Mouse (Mus musculus) spleen, adult 2 months (tissue): ENCODE data around the gene Ralbp1. TPM values are rescaled to one million over a fixed set of nuclear protein-coding genes. Genes with fewer than 3 reads are reported as not detected.

Experiments used
- DNase-seq, 2 experiments: peaks; one replicate each; pipeline versions ENCODE4 v3.0.0 to v3.0.0-alpha.2; 2012 to 2021; ENCODE audit warnings: low spot score in 2 of 2, low read depth in 1 of 2
- H3K27ac ChIP-seq: fragments of 200-500 bp; 2 replicates; pipeline ENCODE4 v1.5.1; 2012; ENCODE audit warnings: low read length, inconsistent platforms; ENCODE audit not compliant: insufficient read depth
- H3K27me3 ChIP-seq: fragments of 200-500 bp; 2 replicates; pipeline ENCODE4 v1.6.1; 2012; ENCODE audit warnings: mild to moderate bottlenecking, moderate library complexity, low read length, inconsistent platforms; ENCODE audit not compliant: control insufficient read depth, insufficient read depth
- H3K36me3 ChIP-seq: fragments of 200-500 bp; 2 replicates; pipeline ENCODE4 v1.6.1; 2012; ENCODE audit warnings: mild to moderate bottlenecking, low read length, inconsistent platforms; ENCODE audit not compliant: control insufficient read depth, insufficient read depth
- H3K4me1 ChIP-seq: fragments of 200-500 bp; 2 replicates; pipeline ENCODE4 v1.6.1; 2011; ENCODE audit warnings: inconsistent platforms; ENCODE audit not compliant: control insufficient read depth, insufficient read depth, insufficient read length
- H3K4me3 ChIP-seq: fragments of 200-500 bp; 2 replicates; pipeline ENCODE4 v1.5.1; 2011; ENCODE audit warnings: mild to moderate bottlenecking, inconsistent platforms; ENCODE audit not compliant: insufficient read depth, insufficient read length; ENCODE audit errors: extremely low read depth
- CTCF ChIP-seq: fragments of 200-500 bp; IDR thresholded peaks from 2 replicates; pipeline ENCODE4 v1.5.1; 2011; ENCODE audit warnings: mild to moderate bottlenecking, inconsistent platforms; ENCODE audit not compliant: insufficient read depth, insufficient read length, insufficient replicate concordance; ENCODE audit errors: extremely low read depth
- POLR2A ChIP-seq: fragments of 200-500 bp; IDR thresholded peaks from 2 replicates; pipeline ENCODE4 v1.6.1; 2011; ENCODE audit warnings: low read depth, low read length, inconsistent platforms
- WGBS: fragments of 180-500 bp; shearing (Covaris S2); methylation state at CpG from one replicate; pipeline ENCODE4 v1.1.7; 2018; 5-methylcytosine and 5-hydroxymethylcytosine counted together
- polyA plus RNA-seq: library from polyadenylated mRNA; depleted of rRNA; stranded (reverse); fragments of >200 nt; gene quantifications from 2 replicates; pipeline ENCODE4 v1.2.3, GENCODE M21; 2012

The Ralbp1 gene
- polyA plus RNA-seq, 1 experiment, result 22.7 TPM

GRCm38 (mm10) chr17:65870146-65870545, 15.5 kb downstream of the Ralbp1 start:
- H3K36me3 ChIP-seq, result no peaks in the 10 kb centered on the region
- no peak overlapping the region for H3K27ac ChIP-seq
- peak; percentile 62 to 70 for DNase-seq
- 36% methylated on average over 4 of the region's 4 CpGs for WGBS
- no peaks in the 10 kb centered on the region for H3K27me3 ChIP-seq
- TF ChIP-seq CTCF (peak; percentile 58; the same call in 1 of the 2 replicates), POLR2A (no peak)
- H3K4me3 ChIP-seq, result no peak overlapping the region
- H3K4me1 ChIP-seq, result peaks cover 6% of the 10 kb centered on the region; the same call in 1 of the 2 replicates

- Histone ChIP-seq H3K4me1 (peaks cover 6% of the 10 kb centered on the region; the same call in 1 of the 2 replicates), H3K36me3 (no peaks in the 10 kb centered on the region), H3K27me3 (no peaks in the 10 kb centered on the region), H3K4me3 (no peak overlapping the region), H3K27ac (no peak overlapping the region)
- 78% methylated on average over 10 of the region's 10 CpGs for WGBS
- no peak for DNase-seq
- TF ChIP-seq CTCF (no peak), POLR2A (no peak)
Observed at GRCm38 (mm10) chr17:65869720-65870119, 15.9 kb downstream of the Ralbp1 start.

- no peak for DNase-seq
- no peaks in the 10 kb centered on the region for H3K27me3 ChIP-seq
- no peak overlapping the region for H3K27ac ChIP-seq
- 93% methylated on average over 5 of the region's 5 CpGs for WGBS
- 0 out of 2 replicates have a peak, but pooled peaks cover 2% of the 10 kb centered on the region for H3K36me3 ChIP-seq
- H3K4me1 ChIP-seq, result peaks cover 6% of the 10 kb centered on the region; the same call in 1 of the 2 replicates
- TF ChIP-seq CTCF (no peak), POLR2A (no peak)
- no peak overlapping the region for H3K4me3 ChIP-seq
Observed at GRCm38 (mm10) chr17:65867996-65868395, 17.6 kb downstream of the Ralbp1 start.

GRCm38 (mm10) chr17:65866201-65866600, 19.4 kb downstream of the Ralbp1 start:
- Histone ChIP-seq H3K27ac (no peak overlapping the region), H3K4me1 (no peaks in the 10 kb centered on the region), H3K36me3 (peaks cover 4% of the 10 kb centered on the region; the same call in 1 of the 2 replicates), H3K27me3 (no peaks in the 10 kb centered on the region), H3K4me3 (no peak overlapping the region)
- DNase-seq, result no peak
- no peak for TF ChIP-seq CTCF
- TF ChIP-seq POLR2A, result no peak
- WGBS, result 88% methylated on average over 3 of the region's 3 CpGs

- no peak overlapping the region for H3K27ac ChIP-seq
- TF ChIP-seq POLR2A (no peak), CTCF (no peak)
- H3K27me3 ChIP-seq, result no peaks in the 10 kb centered on the region
- H3K4me3 ChIP-seq, result no peak overlapping the region
- H3K4me1 ChIP-seq, result no peaks in the 10 kb centered on the region
- no peak for DNase-seq
- peaks cover 8% of the 10 kb centered on the region for H3K36me3 ChIP-seq
Observed at GRCm38 (mm10) chr17:65865265-65865664, 20.3 kb downstream of the Ralbp1 start.

GRCm38 (mm10) chr17:65864742-65865141, 20.9 kb downstream of the Ralbp1 start:
- DNase-seq, result no peak

GRCm38 (mm10) chr17:65863830-65864229, 21.8 kb downstream of the Ralbp1 start:
- Histone ChIP-seq H3K36me3 (peaks cover 11% of the 10 kb centered on the region), H3K27ac (no peak overlapping the region), H3K27me3 (no peaks in the 10 kb centered on the region), H3K4me3 (no peak overlapping the region), H3K4me1 (no peaks in the 10 kb centered on the region)
- TF ChIP-seq CTCF (no peak), POLR2A (no peak)
- DNase-seq, result no peak
- 95% methylated on average over 12 of the region's 12 CpGs for whole genome bisulfite sequencing

More at GRCm38 (mm10) chr17:65864742-65865141, 20.9 kb downstream of the Ralbp1 start:
- H3K27ac ChIP-seq, result no peak overlapping the region
- no peaks in the 10 kb centered on the region for H3K4me1 ChIP-seq
- 55% methylated on average over 4 of the region's 4 CpGs for WGBS
- H3K4me3 ChIP-seq, result no peak overlapping the region
- H3K27me3 ChIP-seq, result no peaks in the 10 kb centered on the region
- TF ChIP-seq POLR2A, result no peak
- TF ChIP-seq CTCF, result no peak
- H3K36me3 ChIP-seq, result peaks cover 8% of the 10 kb centered on the region
